Mouse (Mus musculus) embryonic facial prominence, embryonic 11.5 days (tissue): ENCODE results near the gene Plxnb1. TPM values are rescaled to one million over a fixed set of nuclear protein-coding genes. Genes with fewer than 3 reads are reported as not detected.

Experiments used
- ATAC-seq: fragments of 200-750 bp; cut with Nextera tagmentation; replicated peaks from 2 replicates; pipeline ENCODE4 v1.8.0; 2017; ENCODE audit warnings: low read depth; ENCODE audit not compliant: insufficient number of reproducible peaks, low FRiP score, low TSS enrichment
- DNase-seq: peaks from one replicate; pipeline ENCODE4 v3.0.0-alpha.2; 2015; ENCODE audit warnings: low spot score
- H3K27ac ChIP-seq: fragments of 300-500 bp; sonication (generic); replicated peaks from 2 replicates; pipeline ENCODE4 v1.5.1; 2014; ENCODE audit warnings: mild to moderate bottlenecking, low read depth, low read length, control low read depth
- H3K27me3 ChIP-seq: fragments of 300-500 bp; sonication (generic); 2 replicates; pipeline ENCODE4 v1.6.1; 2014; ENCODE audit warnings: mild to moderate bottlenecking, low read length, moderate library complexity, mixed read lengths; ENCODE audit not compliant: control insufficient read depth, insufficient read depth
- H3K36me3 ChIP-seq: fragments of 300-500 bp; sonication (generic); replicated peaks from 2 replicates; pipeline ENCODE4 v1.6.1; 2014; ENCODE audit warnings: low read depth, mild to moderate bottlenecking, low read length, moderate library complexity, mixed read lengths; ENCODE audit not compliant: control insufficient read depth, insufficient read depth
- H3K4me1 ChIP-seq: fragments of 300-500 bp; sonication (generic); 2 replicates; pipeline ENCODE4 v1.6.1; 2014; ENCODE audit warnings: low read length, mixed read lengths; ENCODE audit not compliant: control insufficient read depth, insufficient read depth
- H3K4me2 ChIP-seq: fragments of 300-500 bp; sonication (generic); 2 replicates; pipeline ENCODE4 v1.6.1; 2014; ENCODE audit warnings: low read depth, mild to moderate bottlenecking, control low read depth, low read length, moderate library complexity
- H3K4me3 ChIP-seq: fragments of 300-500 bp; sonication (generic); 2 replicates; pipeline ENCODE4 v1.5.1; 2014; ENCODE audit warnings: low read depth, low read length, control low read depth
- H3K9ac ChIP-seq: fragments of 300-500 bp; sonication (generic); replicated peaks from 2 replicates; pipeline ENCODE4 v1.6.1; 2014; ENCODE audit warnings: mild to moderate bottlenecking, control low read depth, low read length
- H3K9me3 ChIP-seq: fragments of 300-500 bp; sonication (generic); replicated peaks from 2 replicates; pipeline ENCODE4 v1.6.1; 2016; ENCODE audit warnings: mild to moderate bottlenecking, low read length, inconsistent platforms, mixed read lengths; ENCODE audit not compliant: control insufficient read depth
- WGBS: fragments of 180-500 bp; shearing (Covaris S2); extraction: QIAGEN DNeasy Blood & Tissue Kit; methylation state at CpG from one replicate; pipeline ENCODE4 v1.1.7; 2014; 5-methylcytosine and 5-hydroxymethylcytosine counted together
- polyA plus RNA-seq: library from polyadenylated mRNA; unstranded; fragments of >200 nt; fragmentation: Nextera tagmentation; extraction: Ambion mirVana; gene quantifications from 2 replicates; pipeline ENCODE4 v1.2.1, GENCODE M21; 2014

Gene Plxnb1
- polyA plus RNA-seq, 1 experiment from 2014 or later, result 9.6 TPM

DNA sequence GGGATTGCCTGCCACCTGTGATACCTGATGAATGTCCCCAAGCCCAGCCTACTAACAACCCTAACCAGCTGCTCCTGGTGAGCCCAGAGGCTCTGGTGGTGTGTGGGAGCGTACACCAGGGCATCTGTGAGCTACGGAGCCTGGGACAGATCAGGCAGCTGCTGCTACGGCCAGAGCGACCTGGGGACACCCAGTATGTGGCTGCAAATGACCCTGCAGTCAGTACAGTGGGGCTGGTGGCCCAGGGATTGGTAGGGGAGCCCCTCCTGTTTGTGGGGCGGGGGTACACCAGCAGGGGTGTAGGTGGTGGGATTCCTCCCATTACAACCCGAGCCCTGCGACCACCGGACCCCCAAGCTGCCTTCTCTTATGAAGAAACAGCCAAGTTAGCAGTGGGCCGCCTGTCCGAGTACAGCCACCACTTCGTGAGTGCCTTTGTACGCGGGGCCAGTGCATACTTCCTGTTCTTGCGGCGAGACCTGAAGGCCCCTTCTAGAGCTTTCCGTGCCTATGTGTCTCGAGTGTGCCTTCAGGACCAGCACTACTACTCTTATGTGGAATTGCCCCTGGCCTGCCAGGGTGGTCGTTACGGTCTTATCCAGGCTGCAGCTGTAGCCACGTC, 5.2 kb downstream of the Plxnb1 start:
- ATAC-seq, result no peak
- no peaks in the 10 kb centered on the region; the same call in 1 of the 2 replicates for H3K4me1 ChIP-seq
- no peak for DNase-seq
- H3K9ac ChIP-seq, result no peak overlapping the region
- no peaks in the 10 kb centered on the region for H3K9me3 ChIP-seq
- WGBS, result 91% methylated on average over 19 of the region's 20 CpGs
- H3K4me2 ChIP-seq, result no peak overlapping the region
- no peak overlapping the region for H3K4me3 ChIP-seq
- H3K27ac ChIP-seq, result no peak overlapping the region
- H3K27me3 ChIP-seq, result no peaks in the 10 kb centered on the region
- peaks cover 8% of the 10 kb centered on the region for H3K36me3 ChIP-seq

DNA sequence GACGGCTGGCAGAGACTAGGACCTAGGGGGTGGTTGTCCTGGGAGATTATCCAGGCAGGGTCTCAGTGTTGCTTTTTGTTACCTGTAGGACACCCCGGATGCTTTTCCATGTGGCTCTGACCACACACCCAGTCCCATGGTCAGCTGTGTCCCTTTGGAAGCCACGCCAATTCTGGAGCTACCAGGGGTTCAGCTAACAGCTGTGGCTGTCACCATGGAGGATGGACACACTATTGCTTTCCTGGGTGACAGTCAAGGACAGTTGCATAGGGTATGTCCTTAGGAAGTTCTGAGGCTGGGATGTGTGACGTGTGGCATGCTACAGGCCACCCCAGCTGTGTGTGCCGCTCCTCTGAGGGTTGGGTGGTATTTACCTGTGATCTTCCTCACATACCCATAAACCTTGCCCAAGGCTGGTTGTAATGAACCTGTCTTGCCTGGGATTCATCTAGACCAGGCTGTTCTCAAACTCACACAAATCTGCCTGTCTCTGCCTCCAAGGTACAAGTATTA, 6.8 kb downstream of the Plxnb1 start:
- H3K36me3 ChIP-seq, result peaks cover 14% of the 10 kb centered on the region
- H3K4me1 ChIP-seq, result no peaks in the 10 kb centered on the region
- H3K9ac ChIP-seq, result no peak overlapping the region
- WGBS, result 91% methylated on average over 5 of the region's 5 CpGs
- H3K27me3 ChIP-seq, result no peaks in the 10 kb centered on the region
- DNase-seq (no peak), ATAC-seq (no peak)
- H3K4me2 ChIP-seq, result no peak overlapping the region
- H3K9me3 ChIP-seq, result no peaks in the 10 kb centered on the region
- no peak overlapping the region for H3K4me3 ChIP-seq
- no peak overlapping the region for H3K27ac ChIP-seq

DNA sequence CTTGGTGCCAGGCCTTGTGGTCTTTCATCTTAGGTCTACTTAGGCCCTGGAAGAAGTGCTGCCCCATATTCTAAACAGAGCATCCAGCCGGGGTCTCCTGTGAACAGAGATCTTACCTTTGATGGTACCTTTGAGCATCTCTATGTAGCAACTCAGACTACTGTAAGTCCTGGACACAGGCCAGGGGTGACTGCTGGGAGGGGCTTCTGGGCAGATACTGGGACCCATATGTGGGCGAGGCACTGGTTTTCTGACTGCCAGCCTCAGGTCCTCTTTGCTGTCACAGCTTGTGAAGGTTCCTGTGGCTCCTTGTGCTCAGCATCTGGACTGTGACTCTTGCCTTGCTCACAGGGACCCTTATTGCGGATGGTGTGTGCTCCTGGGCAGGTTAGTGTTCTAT, 7.4 kb downstream of the Plxnb1 start:
- H3K9ac ChIP-seq, result no peak overlapping the region
- DNase-seq (no peak), ATAC-seq (no peak)
- no peaks in the 10 kb centered on the region for H3K4me1 ChIP-seq
- no peak overlapping the region for H3K27ac ChIP-seq
- no peak overlapping the region for H3K4me2 ChIP-seq
- no peaks in the 10 kb centered on the region for H3K9me3 ChIP-seq
- 97% methylated on average over 3 of the region's 3 CpGs for WGBS
- peaks cover 14% of the 10 kb centered on the region for H3K36me3 ChIP-seq
- no peaks in the 10 kb centered on the region for H3K27me3 ChIP-seq
- no peak overlapping the region for H3K4me3 ChIP-seq

DNA sequence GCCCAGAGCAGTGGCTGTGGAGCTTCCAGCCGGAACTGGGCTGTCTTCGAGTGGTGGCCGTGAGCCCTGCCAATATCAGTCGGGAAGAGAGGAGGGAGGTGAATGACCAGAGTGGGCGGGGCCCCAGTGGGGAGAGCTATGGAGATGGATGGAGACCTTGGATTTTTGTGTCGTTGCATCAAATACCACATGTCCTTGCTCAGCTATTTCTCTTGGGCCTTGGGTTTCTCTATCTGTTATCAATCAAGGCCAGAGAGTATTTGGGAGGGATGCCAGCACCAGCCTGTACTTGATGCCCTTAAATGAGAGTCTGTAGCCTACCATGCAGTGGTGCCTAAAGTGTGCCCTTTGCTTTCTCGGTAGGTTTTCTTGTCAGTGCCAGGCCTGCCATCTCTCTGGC, 8.1 kb downstream of the Plxnb1 start:
- DNase-seq (no peak), ATAC-seq (no peak)
- Histone ChIP-seq H3K4me2 (no peak overlapping the region), H3K9me3 (no peaks in the 10 kb centered on the region), H3K9ac (no peak overlapping the region), H3K27me3 (no peaks in the 10 kb centered on the region), H3K27ac (no peak overlapping the region), H3K36me3 (peaks cover 14% of the 10 kb centered on the region), H3K4me1 (no peaks in the 10 kb centered on the region), H3K4me3 (no peak overlapping the region)
- WGBS, result 82% methylated on average over 7 of the region's 7 CpGs

DNA sequence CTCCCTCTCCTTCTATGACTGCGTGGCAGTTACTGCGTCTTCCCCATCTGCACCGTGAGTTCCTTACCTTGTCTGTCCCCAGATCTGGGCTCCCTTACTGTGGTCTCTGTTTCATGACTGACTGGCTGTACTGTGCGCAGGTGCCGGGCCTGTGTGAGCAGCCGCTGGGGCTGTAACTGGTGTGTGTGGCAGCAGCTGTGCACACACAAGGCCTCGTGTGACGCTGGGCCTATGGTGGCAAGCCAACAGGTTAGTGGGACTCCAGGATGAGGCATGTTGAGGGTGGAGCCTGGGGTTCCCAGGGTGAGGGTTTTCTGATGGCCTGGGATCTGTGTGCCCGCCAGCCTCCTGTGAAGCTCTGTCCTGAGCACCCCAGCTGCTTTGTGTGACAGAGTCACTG, 8.9 kb downstream of the Plxnb1 start:
- Histone ChIP-seq H3K9me3 (no peaks in the 10 kb centered on the region), H3K4me3 (no peak overlapping the region), H3K4me2 (no peak overlapping the region), H3K9ac (no peak overlapping the region), H3K36me3 (peaks cover 14% of the 10 kb centered on the region), H3K4me1 (no peaks in the 10 kb centered on the region), H3K27ac (no peak overlapping the region), H3K27me3 (no peaks in the 10 kb centered on the region)
- ATAC-seq, result no peak
- no peak for DNase-seq
- 96% methylated on average over 9 of the region's 9 CpGs for WGBS

DNA sequence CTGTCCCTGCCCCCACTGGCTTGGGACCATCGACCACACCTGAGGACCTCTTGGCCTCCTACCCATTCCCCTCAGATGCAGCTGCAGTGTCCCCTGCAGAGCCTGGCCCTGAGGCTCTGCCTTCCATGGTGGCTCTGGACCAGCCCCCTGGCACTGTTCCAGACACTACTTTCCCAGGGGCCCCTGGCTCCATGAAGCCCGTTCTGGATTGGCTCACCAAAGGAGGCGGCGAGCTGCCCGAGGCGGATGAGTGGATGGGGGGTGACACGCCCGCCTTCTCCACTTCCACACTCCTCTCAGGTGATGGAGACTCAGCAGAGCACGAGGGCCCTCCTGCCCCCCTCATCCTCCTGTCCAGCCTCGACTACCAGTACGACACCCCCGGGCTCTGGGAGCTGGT, 9.8 kb downstream of the Plxnb1 start:
- Histone ChIP-seq H3K4me2 (no peak overlapping the region), H3K36me3 (peaks cover 14% of the 10 kb centered on the region), H3K4me1 (no peaks in the 10 kb centered on the region), H3K27me3 (no peaks in the 10 kb centered on the region), H3K9me3 (no peaks in the 10 kb centered on the region), H3K4me3 (no peak overlapping the region), H3K27ac (no peak overlapping the region), H3K9ac (no peak overlapping the region)
- 81% methylated on average over 12 of the region's 12 CpGs for WGBS
- ATAC-seq (no peak), DNase-seq (no peak)

DNA sequence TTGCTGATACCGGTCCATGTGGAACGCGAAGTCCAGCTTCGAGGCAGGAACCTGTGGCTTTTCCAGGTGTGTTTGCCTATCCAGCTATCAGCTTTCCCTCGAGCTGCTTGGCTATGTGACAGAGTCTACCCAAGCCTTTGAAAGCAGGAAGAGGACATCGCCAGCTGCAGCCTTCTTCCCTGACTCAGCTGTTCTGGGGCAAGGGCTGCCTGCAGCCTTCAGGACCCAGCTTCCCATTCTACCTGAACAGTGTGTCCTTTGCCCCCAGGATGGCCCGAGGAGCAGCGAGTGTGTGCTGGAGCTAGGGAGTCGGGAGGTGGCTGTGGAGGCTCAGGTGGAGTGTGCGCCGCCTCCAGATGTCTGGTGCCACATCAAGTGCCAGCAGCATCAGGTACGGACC, 10.5 kb downstream of the Plxnb1 start:
- H3K9ac ChIP-seq, result no peak overlapping the region

DNA sequence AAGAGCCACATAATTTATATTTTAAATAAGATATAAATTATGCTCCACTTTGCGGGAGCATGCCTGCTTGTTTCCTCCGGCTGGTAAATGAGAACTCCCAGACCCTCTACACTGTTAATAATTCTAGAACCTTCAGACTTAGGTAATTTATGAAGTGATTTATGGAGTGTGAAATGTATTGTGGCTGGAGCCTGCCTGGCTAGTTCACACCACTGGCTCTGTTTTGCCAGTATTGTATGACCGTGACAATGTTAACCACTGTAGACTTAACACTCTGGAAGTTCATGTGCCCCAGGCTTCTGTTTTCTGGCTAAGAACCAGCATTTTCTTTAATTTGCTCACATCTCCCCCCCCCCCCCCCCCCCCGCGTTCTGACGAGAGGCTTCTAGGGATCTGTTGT, 12.2 kb downstream of the Plxnb1 start:
- ATAC-seq, result no peak
- Histone ChIP-seq H3K27ac (no peak overlapping the region), H3K4me1 (no peaks in the 10 kb centered on the region), H3K36me3 (peaks cover 25% of the 10 kb centered on the region), H3K27me3 (no peaks in the 10 kb centered on the region), H3K4me3 (no peak overlapping the region), H3K4me2 (no peak overlapping the region), H3K9me3 (no peaks in the 10 kb centered on the region), H3K9ac (no peak overlapping the region)
- DNase-seq, result no peak
- 90% methylated on average over 4 of the region's 6 CpGs for WGBS

More for the DNA sequence above, 10.5 kb downstream of the Plxnb1 start:
- Histone ChIP-seq H3K4me2 (no peak overlapping the region), H3K4me3 (no peak overlapping the region), H3K36me3 (peaks cover 17% of the 10 kb centered on the region), H3K4me1 (no peaks in the 10 kb centered on the region), H3K27ac (no peak overlapping the region), H3K27me3 (no peaks in the 10 kb centered on the region), H3K9me3 (no peaks in the 10 kb centered on the region)
- WGBS, result 90% methylated on average over 12 of the region's 12 CpGs
- DNase-seq (no peak), ATAC-seq (no peak)
